Mouse (Mus musculus) hindbrain, postnatal 0 days (tissue): ENCODE measurements around the gene Afdn. TPM values are rescaled to one million over a fixed set of nuclear protein-coding genes. Genes with fewer than 3 reads are reported as not detected.
A peak's percentile ranks its signal among the peaks of the same experiment; 100 is the strongest.

Source experiments
- ATAC-seq: fragments of 200-750 bp; cut with Nextera tagmentation; 2 replicates; pipeline ENCODE4 v1.8.0; 2017; ENCODE audit warnings: mild to moderate bottlenecking, moderate TSS enrichment, moderate library complexity
- DNase-seq: peaks from one replicate; pipeline ENCODE4 v3.0.0-alpha.2; 2015; ENCODE audit warnings: low spot score
- H3K27ac ChIP-seq: fragments of 300-500 bp; sonication (generic); 2 replicates; pipeline ENCODE4 v1.5.1; 2014; ENCODE audit warnings: mild to moderate bottlenecking
- H3K27me3 ChIP-seq: fragments of 300-500 bp; sonication (generic); 2 replicates; pipeline ENCODE4 v1.6.1; 2014; ENCODE audit warnings: low read length, mixed read lengths; ENCODE audit not compliant: insufficient read depth
- H3K36me3 ChIP-seq: fragments of 300-500 bp; sonication (generic); 2 replicates; pipeline ENCODE4 v1.6.1; 2014; ENCODE audit warnings: low read length, mixed read lengths; ENCODE audit not compliant: insufficient read depth
- H3K4me1 ChIP-seq: fragments of 300-500 bp; sonication (generic); 2 replicates; pipeline ENCODE4 v1.6.1; 2014; ENCODE audit warnings: antibody characterized with exemption, low read length, mixed read lengths; ENCODE audit not compliant: insufficient read depth
- H3K4me2 ChIP-seq: fragments of 300-500 bp; sonication (generic); 2 replicates; pipeline ENCODE4 v1.6.1; 2014; ENCODE audit warnings: low read depth, mild to moderate bottlenecking, low read length, moderate library complexity, mixed read lengths
- H3K4me3 ChIP-seq: fragments of 300-500 bp; sonication (generic); 2 replicates; pipeline ENCODE4 v1.5.1; 2014; ENCODE audit warnings: low read length
- H3K9ac ChIP-seq: fragments of 300-500 bp; sonication (generic); replicated peaks from 2 replicates; pipeline ENCODE4 v1.6.1; 2014; ENCODE audit warnings: mild to moderate bottlenecking, low read length, moderate library complexity, mixed read lengths
- H3K9me3 ChIP-seq: fragments of 300-500 bp; sonication (generic); 2 replicates; pipeline ENCODE4 v1.6.1; 2016; ENCODE audit warnings: low read length, mixed read lengths
- CTCF ChIP-seq: IDR thresholded peaks from 2 replicates; pipeline ENCODE4 v1.5.1; 2016; ENCODE audit warnings: antibody characterized with exemption, control low read depth, low read depth
- WGBS: fragments of 180-500 bp; shearing (Covaris S2); extraction: QIAGEN DNeasy Blood & Tissue Kit; methylation state at CpG from one replicate; pipeline ENCODE4 v1.1.7; 2014; 5-methylcytosine and 5-hydroxymethylcytosine counted together
- polyA plus RNA-seq: library from polyadenylated mRNA; unstranded; fragments of >200 nt; fragmentation: Nextera tagmentation; extraction: Ambion mirVana; gene quantifications from 2 replicates; pipeline ENCODE4 v1.2.1, GENCODE M21; 2015
- total RNA-seq: library from RNA; depleted of rRNA; stranded (reverse); fragments of >200 nt; gene quantifications from 2 replicates; pipeline ENCODE4 v1.2.3, GENCODE M21; 2014

The Afdn gene
- total and polyA plus RNA-seq, 2 experiments from 2014 or later, result 78.9 to 127 TPM

DNA sequence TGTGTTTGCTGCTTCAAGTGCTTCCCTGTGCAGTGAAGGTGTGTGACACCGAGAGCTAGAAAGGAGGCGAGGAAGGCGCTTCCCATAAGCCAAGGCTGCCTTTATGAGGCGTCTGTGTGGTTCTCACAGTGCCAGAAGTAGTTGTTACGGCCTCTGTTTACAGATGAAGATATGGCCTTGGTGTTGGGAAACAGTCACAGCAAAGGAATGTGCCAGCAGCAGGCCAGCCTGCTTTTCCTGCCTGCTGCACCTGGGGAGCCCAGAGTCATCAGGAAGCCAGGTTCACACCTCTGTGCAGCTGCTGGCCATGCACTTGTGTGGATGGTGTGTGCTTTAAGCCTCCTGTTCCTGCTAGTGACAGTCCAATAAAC is 16.6 kb upstream of the Afdn start:
- Histone ChIP-seq H3K4me2 (no peak overlapping the region), H3K27me3 (no peaks in the 10 kb centered on the region), H3K4me1 (no peaks in the 10 kb centered on the region), H3K4me3 (no peak overlapping the region), H3K36me3 (no peaks in the 10 kb centered on the region), H3K9me3 (no peaks in the 10 kb centered on the region), H3K9ac (no peak overlapping the region), H3K27ac (no peak overlapping the region; the same call in 1 of the 2 replicates)
- TF ChIP-seq CTCF, result no peak
- WGBS, result 61% methylated on average over 5 of the region's 5 CpGs
- DNase-seq (no peak), ATAC-seq (no peak)

DNA sequence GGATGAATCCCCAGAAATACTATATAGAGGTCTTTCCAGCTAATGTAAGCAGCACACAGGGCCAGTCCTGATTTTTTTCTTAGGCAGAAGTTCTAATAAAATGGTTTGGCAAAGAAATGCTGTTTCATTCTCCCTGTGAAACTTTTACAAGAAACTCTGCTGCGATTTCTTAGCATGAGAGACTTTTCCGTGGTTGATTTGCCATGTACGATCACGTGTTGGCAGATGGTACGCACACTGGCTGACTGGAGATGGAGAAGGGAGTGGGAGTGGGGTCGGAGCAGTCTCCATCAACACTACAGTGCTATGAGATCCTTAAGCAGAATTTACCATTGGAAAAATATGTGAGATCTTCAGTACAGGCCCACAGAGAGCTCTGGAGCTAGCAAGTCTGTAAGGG is 16.1 kb upstream of the Afdn start:
- H3K9ac ChIP-seq, result no peak overlapping the region
- no peaks in the 10 kb centered on the region for H3K9me3 ChIP-seq
- no peaks in the 10 kb centered on the region for H3K27me3 ChIP-seq
- H3K4me1 ChIP-seq, result no peaks in the 10 kb centered on the region
- TF ChIP-seq CTCF, result no peak
- no peak overlapping the region for H3K4me3 ChIP-seq
- no peaks in the 10 kb centered on the region for H3K36me3 ChIP-seq
- ATAC-seq, result no peak
- H3K27ac ChIP-seq, result no peak overlapping the region; the same call in 1 of the 2 replicates
- H3K4me2 ChIP-seq, result no peak overlapping the region
- DNase-seq, result no peak
- WGBS, result 61% methylated on average over 6 of the region's 6 CpGs

DNA sequence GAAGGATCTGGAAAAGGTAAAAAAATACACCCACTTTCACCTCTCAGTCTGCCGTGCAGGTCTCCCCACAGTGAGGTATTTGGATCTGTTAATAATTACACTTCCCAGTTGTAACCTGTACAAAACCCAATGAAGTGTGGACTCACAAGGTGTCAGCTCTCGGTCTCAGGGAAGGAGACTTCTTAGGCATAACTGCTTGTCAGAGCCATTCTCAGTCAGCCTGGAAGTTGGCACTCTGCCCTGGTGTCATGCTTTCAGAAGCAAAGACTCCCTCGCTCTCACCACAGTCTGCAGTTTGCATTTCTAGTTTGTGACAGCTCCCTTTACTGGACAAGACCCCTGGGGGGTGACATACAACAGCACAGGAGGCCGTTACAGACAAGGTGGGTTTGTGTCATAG is 15.5 kb upstream of the Afdn start:
- ATAC-seq, result peak; percentile 30; the same call in 1 of the 2 replicates
- Histone ChIP-seq H3K27ac (no peak overlapping the region), H3K9me3 (no peaks in the 10 kb centered on the region), H3K4me3 (no peak overlapping the region), H3K9ac (no peak overlapping the region), H3K36me3 (no peaks in the 10 kb centered on the region), H3K27me3 (no peaks in the 10 kb centered on the region), H3K4me2 (no peak overlapping the region), H3K4me1 (no peaks in the 10 kb centered on the region)
- WGBS, result 34% methylated on average over 4 of the region's 4 CpGs
- DNase-seq, result peak; percentile 76
- no peak for TF ChIP-seq CTCF

DNA sequence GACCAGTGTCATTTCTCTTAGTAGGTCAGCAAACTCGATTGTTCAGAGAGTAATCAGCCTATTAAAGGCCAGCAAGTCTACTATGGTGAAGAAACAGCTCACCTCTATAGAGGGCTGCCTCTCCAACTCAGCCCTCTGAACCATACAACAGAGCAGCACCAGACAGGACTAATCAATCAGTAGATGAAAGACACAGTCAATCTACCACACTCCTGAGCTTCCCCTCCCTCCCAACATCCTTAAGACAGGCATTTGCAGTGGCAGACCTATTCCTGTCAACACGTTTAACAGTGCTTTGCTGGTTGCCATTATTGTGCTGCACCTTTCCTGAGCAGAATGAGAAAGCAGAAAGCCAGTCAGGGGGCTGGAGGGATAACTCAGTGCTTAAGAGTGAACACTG is 15.0 kb upstream of the Afdn start:
- DNase-seq (peak; percentile 35), ATAC-seq (peak; percentile 81)
- Histone ChIP-seq H3K9me3 (no peaks in the 10 kb centered on the region), H3K27me3 (no peaks in the 10 kb centered on the region), H3K36me3 (no peaks in the 10 kb centered on the region), H3K4me2 (no peak overlapping the region), H3K27ac (no peak overlapping the region), H3K4me3 (no peak overlapping the region), H3K4me1 (no peaks in the 10 kb centered on the region), H3K9ac (no peak overlapping the region)
- no peak for TF ChIP-seq CTCF
- WGBS, result 42% methylated on average over 2 of the region's 2 CpGs

DNA sequence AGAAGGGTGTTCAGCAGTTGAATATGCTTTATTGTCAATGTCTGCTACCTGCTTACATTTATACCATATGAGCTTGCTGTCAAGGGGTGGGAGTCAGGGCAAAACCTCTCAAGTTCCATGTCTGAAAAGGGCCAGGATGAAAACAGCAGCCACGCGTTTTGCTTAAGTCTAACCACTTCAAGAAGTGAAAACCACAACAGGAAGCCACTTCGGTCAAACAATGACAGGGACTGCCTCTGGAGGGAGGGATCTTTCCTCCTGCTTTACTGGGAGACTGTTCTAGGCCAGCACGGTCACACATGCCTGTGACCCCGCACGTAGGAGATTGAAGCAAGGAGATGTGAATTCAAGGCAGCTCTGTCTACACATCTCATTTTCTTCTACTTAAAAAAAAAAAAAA is 14.0 kb upstream of the Afdn start:
- no peak overlapping the region for H3K4me2 ChIP-seq

DNA sequence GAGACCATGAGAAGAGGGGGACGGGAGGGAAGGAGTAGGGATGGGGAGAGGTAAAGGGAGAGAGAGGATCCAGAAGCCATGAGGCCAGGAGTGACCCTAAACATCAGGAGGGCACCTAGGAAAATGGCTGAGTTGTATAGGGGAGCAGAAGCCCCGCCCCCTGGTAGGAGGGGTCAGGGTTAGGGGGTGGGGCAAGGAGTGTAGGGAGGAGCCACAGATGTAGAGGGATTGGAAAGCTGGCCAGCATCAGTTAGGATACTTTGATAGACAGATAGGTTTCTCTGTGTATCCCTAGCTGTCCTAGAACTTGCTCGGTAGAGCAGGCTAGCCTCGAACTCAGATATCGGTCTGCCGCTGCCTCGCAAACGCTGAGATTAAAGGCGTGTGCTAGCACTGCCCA is 12.7 kb upstream of the Afdn start:
- no peak for ATAC-seq
- no peak overlapping the region for H3K4me3 ChIP-seq
- no peaks in the 10 kb centered on the region for H3K4me1 ChIP-seq
- H3K36me3 ChIP-seq, result no peaks in the 10 kb centered on the region
- H3K9me3 ChIP-seq, result no peaks in the 10 kb centered on the region
- no peak overlapping the region for H3K4me2 ChIP-seq
- DNase-seq, result no peak
- 92% methylated on average over 9 of the region's 9 CpGs for WGBS
- no peaks in the 10 kb centered on the region for H3K27me3 ChIP-seq
- no peak for TF ChIP-seq CTCF
- H3K9ac ChIP-seq, result no peak overlapping the region
- no peak overlapping the region for H3K27ac ChIP-seq

More for the DNA sequence above, 14.0 kb upstream of the Afdn start:
- no peaks in the 10 kb centered on the region for H3K36me3 ChIP-seq
- H3K9ac ChIP-seq, result no peak overlapping the region
- no peaks in the 10 kb centered on the region for H3K4me1 ChIP-seq
- DNase-seq (no peak), ATAC-seq (no peak)
- H3K9me3 ChIP-seq, result no peaks in the 10 kb centered on the region
- H3K27ac ChIP-seq, result no peak overlapping the region
- 67% methylated on average over 6 of the region's 6 CpGs for WGBS
- H3K4me3 ChIP-seq, result no peak overlapping the region
- no peak for TF ChIP-seq CTCF
- H3K27me3 ChIP-seq, result no peaks in the 10 kb centered on the region

DNA sequence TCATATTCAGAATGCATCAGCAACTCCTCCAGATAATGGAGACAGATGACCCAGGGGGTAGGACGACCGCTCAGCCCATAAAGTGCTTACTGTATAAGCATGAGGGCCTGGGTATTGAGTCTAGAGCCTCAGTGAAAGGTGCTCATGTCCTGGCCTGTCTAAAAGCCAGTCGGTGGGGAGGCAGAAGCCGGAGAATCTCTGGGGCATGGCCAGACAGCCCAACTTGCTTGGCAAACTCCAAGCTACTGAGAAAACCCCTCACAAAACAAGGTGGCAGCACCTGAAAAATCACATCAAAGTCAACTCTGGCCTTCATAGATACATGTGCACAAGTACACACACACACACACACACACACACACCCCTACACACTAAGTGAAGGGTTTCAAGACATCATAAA is 11.3 kb upstream of the Afdn start:
- Histone ChIP-seq H3K9ac (no peak overlapping the region), H3K27me3 (no peaks in the 10 kb centered on the region), H3K36me3 (no peaks in the 10 kb centered on the region), H3K4me3 (no peak overlapping the region), H3K4me1 (no peaks in the 10 kb centered on the region), H3K9me3 (no peaks in the 10 kb centered on the region), H3K27ac (no peak overlapping the region), H3K4me2 (no peak overlapping the region)
- no peak for TF ChIP-seq CTCF
- WGBS, result 94% methylated on average over 4 of the region's 4 CpGs
- DNase-seq, result no peak
- ATAC-seq, result no peak

DNA sequence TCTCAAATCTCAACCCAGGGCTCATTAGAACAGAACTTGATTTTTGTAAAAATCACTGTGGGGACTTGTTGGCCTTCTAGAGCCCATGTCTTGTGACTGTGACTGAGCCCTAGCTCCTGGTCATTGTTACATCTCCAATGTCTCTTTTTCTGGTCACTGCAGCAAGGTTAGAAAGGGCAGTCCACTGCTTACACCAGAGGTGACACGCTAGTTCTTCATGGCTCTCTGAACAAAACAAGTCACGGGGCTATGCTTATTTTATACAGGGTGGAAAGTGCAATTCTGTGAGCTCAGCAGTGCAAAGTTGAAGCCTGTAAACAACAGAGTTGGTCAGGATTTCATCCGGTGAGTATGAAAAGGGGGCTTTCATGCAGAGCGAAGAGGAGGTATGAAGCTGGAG is 6.4 kb upstream of the Afdn start:
- ATAC-seq (no peak), DNase-seq (no peak)
- Histone ChIP-seq H3K9ac (no peak overlapping the region), H3K4me1 (no peaks in the 10 kb centered on the region), H3K27me3 (no peaks in the 10 kb centered on the region), H3K36me3 (no peaks in the 10 kb centered on the region), H3K9me3 (no peaks in the 10 kb centered on the region), H3K4me2 (no peak overlapping the region), H3K4me3 (no peak overlapping the region), H3K27ac (no peak overlapping the region)
- WGBS, result 70% methylated on average over 4 of the region's 4 CpGs
- no peak for TF ChIP-seq CTCF
